Mouse (Mus musculus) CH12.LX (cell line): ENCODE measurements around the gene Myod1. TPM values are rescaled to one million over a fixed set of nuclear protein-coding genes. Genes with fewer than 3 reads are reported as not detected.

Source experiments
- DNase-seq: peaks from one replicate; pipeline ENCODE4 v3.0.0-alpha.2; 2013; ENCODE audit errors: extremely low read depth
- H3K27ac ChIP-seq: 2 replicates; pipeline ENCODE4 v1.5.1; 2012; ENCODE audit warnings: low read depth, mild to moderate bottlenecking, control low read depth, moderate library complexity; ENCODE audit not compliant: insufficient read depth
- H3K27me3 ChIP-seq: replicated peaks from 2 replicates; pipeline ENCODE3; 2012; ENCODE audit warnings: inconsistent platforms
- H3K36me3 ChIP-seq, 2 experiments: replicated peaks in 1 of 2; 2 replicates each; pipeline versions ENCODE3 to v1.6.1; 2012; ENCODE audit warnings: inconsistent platforms in 1 of 2, low read length in 1 of 2, mild to moderate bottlenecking in 1 of 2, mixed read lengths in 1 of 2, moderate library complexity in 1 of 2; ENCODE audit not compliant: control insufficient read depth in 1 of 2, insufficient read depth in 1 of 2
- H3K4me1 ChIP-seq, 2 experiments: 2 replicates each; pipeline ENCODE4 v1.6.1; 2012; ENCODE audit warnings: inconsistent platforms in 1 of 2, moderate library complexity in 1 of 2; ENCODE audit not compliant: insufficient read depth in 2 of 2, control insufficient read depth in 1 of 2
- H3K4me2 ChIP-seq: 2 replicates; pipeline ENCODE4 v1.6.1; 2012; ENCODE audit warnings: low read depth, mild to moderate bottlenecking, control low read depth; ENCODE audit not compliant: poor library complexity, insufficient read depth, severe bottlenecking
- H3K4me3 ChIP-seq, 3 experiments: fragments of 150-350 bp in 1 of 3; sonication (generic) in 1 of 3; replicated peaks in 1 of 3; 2 replicates each; pipeline versions ENCODE3 to v1.5.1; 2011 to 2012; ENCODE audit warnings: low read depth in 2 of 3, low read length in 2 of 3, mild to moderate bottlenecking in 2 of 3, moderate library complexity in 2 of 3, control low read depth in 1 of 3, improper control_type of control experiment in 1 of 3, inconsistent platforms in 1 of 3, mixed read lengths in 1 of 3; ENCODE audit not compliant: poor library complexity in 1 of 3
- H3K79me2 ChIP-seq: replicated peaks from 2 replicates; pipeline ENCODE4 v1.6.1; 2012; ENCODE audit warnings: mild to moderate bottlenecking, moderate library complexity; ENCODE audit not compliant: control insufficient read depth, poor library complexity, insufficient read depth, severe bottlenecking; ENCODE audit errors: extremely low read depth
- H3K9ac ChIP-seq: 2 replicates; pipeline ENCODE4 v1.6.1; 2012; ENCODE audit warnings: low read depth, mild to moderate bottlenecking, control low read depth, moderate library complexity; ENCODE audit not compliant: insufficient read depth
- H3K9me3 ChIP-seq: replicated peaks from 2 replicates; pipeline ENCODE3; 2012; ENCODE audit warnings: low read length, inconsistent platforms, mixed read lengths
- BHLHE40 ChIP-seq: IDR thresholded peaks from 2 replicates; pipeline ENCODE4 v1.6.1; 2011; ENCODE audit warnings: mild to moderate bottlenecking, low read depth, low read length, improper control_type of control experiment
- CHD1 ChIP-seq: IDR thresholded peaks from 2 replicates; pipeline ENCODE4 v1.6.1; 2012; ENCODE audit warnings: low read depth, low read length, improper control_type of control experiment, inconsistent platforms
- CTCF ChIP-seq, 2 experiments: IDR thresholded peaks in 1 of 2; conservative IDR thresholded peaks in 1 of 2; 2 replicates each; pipeline ENCODE4 v1.5.1; 2011 to 2012; ENCODE audit warnings: low read depth in 2 of 2, low read length in 2 of 2, improper control_type of control experiment in 1 of 2, inconsistent platforms in 1 of 2, mild to moderate bottlenecking in 1 of 2, moderate library complexity in 1 of 2
- GABPA ChIP-seq: IDR thresholded peaks from 2 replicates; pipeline ENCODE4 v1.6.1; 2012; ENCODE audit warnings: low read depth, low read length, improper control_type of control experiment, inconsistent platforms; ENCODE audit not compliant: insufficient replicate concordance
- IRF4 ChIP-seq: IDR thresholded peaks from 2 replicates; pipeline ENCODE4 v1.6.1; 2014; ENCODE audit warnings: low read depth, mild to moderate bottlenecking, inconsistent platforms, low read length, improper control_type of control experiment
- JUN ChIP-seq: IDR thresholded peaks from 2 replicates; pipeline ENCODE4 v1.6.1; 2011; ENCODE audit warnings: low read depth, mild to moderate bottlenecking, low read length, improper control_type of control experiment, moderate library complexity; ENCODE audit not compliant: insufficient read depth
- MAZ ChIP-seq: IDR thresholded peaks from 2 replicates; pipeline ENCODE4 v1.6.1; 2012; ENCODE audit warnings: low read depth, mild to moderate bottlenecking, inconsistent platforms, low read length, improper control_type of control experiment, moderate library complexity
- MEF2A ChIP-seq: IDR thresholded peaks from 2 replicates; pipeline ENCODE4 v1.6.1; 2014; ENCODE audit warnings: low read depth, mild to moderate bottlenecking, inconsistent platforms, low read length, improper control_type of control experiment, borderline replicate concordance
- MYC ChIP-seq: IDR thresholded peaks from 2 replicates; pipeline ENCODE4 v1.6.1; 2011; ENCODE audit warnings: low read depth, mild to moderate bottlenecking, improper control_type of control experiment, low read length
- NELFE ChIP-seq: IDR thresholded peaks from 2 replicates; pipeline ENCODE4 v1.6.1; 2011; ENCODE audit warnings: low read depth, low read length, improper control_type of control experiment
- NRF1 ChIP-seq: IDR thresholded peaks from 2 replicates; pipeline ENCODE4 v1.6.1; 2014; ENCODE audit warnings: low read depth, mild to moderate bottlenecking, inconsistent platforms, low read length, improper control_type of control experiment, moderate library complexity
- RAD21 ChIP-seq: IDR thresholded peaks from 2 replicates; pipeline ENCODE4 v1.6.1; 2011; ENCODE audit warnings: low read depth, mild to moderate bottlenecking, low read length, improper control_type of control experiment, moderate library complexity
- RCOR1 ChIP-seq: conservative IDR thresholded peaks from 2 replicates; pipeline ENCODE4 v1.6.1; 2012; ENCODE audit warnings: low read depth, mild to moderate bottlenecking, inconsistent platforms, low read length, improper control_type of control experiment
- SIN3A ChIP-seq: IDR thresholded peaks from 2 replicates; pipeline ENCODE4 v1.6.1; 2012; ENCODE audit warnings: low read length, improper control_type of control experiment, inconsistent platforms
- SMC3 ChIP-seq: IDR thresholded peaks from 2 replicates; pipeline ENCODE4 v1.6.1; 2011; ENCODE audit warnings: low read depth, low read length, improper control_type of control experiment
- TBP ChIP-seq: conservative IDR thresholded peaks from 2 replicates; pipeline ENCODE4 v1.6.1; 2011; ENCODE audit warnings: low read depth, low read length, improper control_type of control experiment
- TCF12 ChIP-seq: IDR thresholded peaks from 2 replicates; pipeline ENCODE4 v1.6.1; 2014; ENCODE audit warnings: low read depth, mild to moderate bottlenecking, inconsistent platforms, low read length, improper control_type of control experiment
- UBTF ChIP-seq: IDR thresholded peaks from 2 replicates; pipeline ENCODE4 v1.6.1; 2012; ENCODE audit warnings: low read depth, mild to moderate bottlenecking, inconsistent platforms, low read length, improper control_type of control experiment, moderate library complexity
- ZC3H11A ChIP-seq: IDR thresholded peaks from 2 replicates; pipeline ENCODE4 v1.6.1; 2012; ENCODE audit warnings: low read depth, mild to moderate bottlenecking, inconsistent platforms, low read length, improper control_type of control experiment
- ZMIZ1 ChIP-seq: IDR thresholded peaks from 2 replicates; pipeline ENCODE4 v1.6.1; 2012; ENCODE audit warnings: low read depth, mild to moderate bottlenecking, inconsistent platforms, low read length, improper control_type of control experiment
- ZNF384 ChIP-seq: IDR thresholded peaks from 2 replicates; pipeline ENCODE4 v1.6.1; 2012; ENCODE audit warnings: low read depth, low read length, improper control_type of control experiment, inconsistent platforms
- dilution Hi-C: fragments of 300-500 bp; cut with MboI; formaldehyde crosslinking; loops from 2 replicates; pipeline ENCODE4 v1.14.3; 2020; ENCODE audit warnings: low sequenced_read_pairs; ENCODE audit not compliant: extremely low pct_unique_long_range_greater_than_20kb, extremely low pct_ligation_motif_present
- in situ Hi-C: fragments of 300-500 bp; cut with MboI; formaldehyde crosslinking; loops from 3 replicates; pipeline ENCODE4 v1.14.3; 2019; ENCODE audit warnings: low sequenced_read_pairs, low pct_ligation_motif_present, low pct_unique_long_range_greater_than_20kb, mixed read lengths
- polyA plus RNA-seq: library from polyadenylated mRNA; unstranded; fragments of >175 nt; gene quantifications from 2 replicates; pipeline ENCODE4 v1.2.1, GENCODE M21; 2012; ENCODE audit warnings: low read depth; ENCODE audit not compliant: insufficient read length
- total RNA-seq, 2 experiments: library from RNA; depleted of rRNA; stranded (reverse); fragments of 300-350 nt in 1 of 2; fragments of >200 nt in 1 of 2; gene quantifications; 2 replicates each; pipeline ENCODE4 v1.2.3; 2012 to 2014

Myod1 gene
- total and polyA plus RNA-seq, 3 experiments, result not detected

DNA sequence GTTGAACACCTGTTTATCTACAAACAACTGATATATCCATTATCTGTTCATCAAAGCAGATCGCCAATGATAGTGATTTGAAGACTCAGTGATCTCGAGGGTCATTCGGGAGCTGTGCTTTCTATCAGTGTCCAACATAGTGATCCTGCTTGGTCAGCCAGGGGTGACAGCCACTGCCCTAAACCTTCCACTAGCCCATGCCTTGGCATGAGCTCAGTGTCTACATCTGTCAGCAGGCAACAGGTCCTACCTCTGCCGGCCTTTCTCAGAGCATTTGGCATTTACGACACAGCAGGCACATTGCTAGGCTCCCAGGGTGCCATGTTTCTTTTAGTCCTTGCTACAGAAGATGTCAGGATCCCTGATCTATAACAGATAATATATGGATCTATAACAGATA is 36.0 kb upstream of the Myod1 start:
- no peak for DNase-seq
- Histone ChIP-seq H3K79me2 (no peaks in the 10 kb centered on the region), H3K4me1 (no peaks in the 10 kb centered on the region), H3K4me2 (no peak overlapping the region), H3K9me3 (peaks cover 8% of the 10 kb centered on the region), H3K9ac (no peak overlapping the region), H3K27ac (no peak overlapping the region), H3K27me3 (peaks cover 89% of the 10 kb centered on the region), H3K4me3 (no peak overlapping the region), H3K36me3 (no peaks in the 10 kb centered on the region)
- dilution Hi-C loops (no loop called here), in situ Hi-C loops (no loop called here)
- TF ChIP-seq ZNF384, result no peak
- TF ChIP-seq CTCF (conservative IDR thresholded peaks at IDR 0.05 in 1 of 2, IDR thresholded peaks at IDR 0.05 in 1 of 2; ENCODE audit: low read depth in 2 of 2, low read length in 2 of 2), result no peak
- TF ChIP-seq NRF1, result no peak

DNA sequence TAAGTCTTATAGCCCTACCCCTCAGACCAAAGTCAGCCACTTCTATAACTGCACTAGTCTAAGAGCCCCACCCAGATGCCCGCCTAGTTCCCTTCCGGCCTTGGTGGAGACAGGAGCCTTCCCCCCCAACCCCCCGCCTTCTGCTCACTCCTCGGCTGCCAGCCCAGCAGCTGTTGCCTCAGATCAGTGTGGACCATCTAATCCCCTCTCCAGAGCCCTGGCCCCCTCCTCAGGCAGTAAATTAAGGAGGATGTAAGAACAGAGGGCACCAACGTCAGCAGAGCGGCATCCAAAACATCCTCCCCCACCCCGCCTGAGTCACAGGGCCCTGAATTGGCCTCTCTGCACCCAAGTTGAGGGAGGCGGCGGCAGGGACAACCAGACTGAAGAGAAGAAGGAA is 34.8 kb upstream of the Myod1 start:
- Histone ChIP-seq H3K79me2 (no peaks in the 10 kb centered on the region), H3K36me3 (no peaks in the 10 kb centered on the region), H3K4me2 (no peak overlapping the region), H3K9ac (no peak overlapping the region), H3K4me3 (no peak overlapping the region), H3K27me3 (peaks cover 91% of the 10 kb centered on the region), H3K27ac (no peak overlapping the region), H3K9me3 (peaks cover 8% of the 10 kb centered on the region), H3K4me1 (no peaks in the 10 kb centered on the region)
- dilution Hi-C loops, result no loop called here
- TF ChIP-seq ZMIZ1 (no peak), CHD1 (no peak), SIN3A (no peak), MAZ (no peak), MYC (no peak), UBTF (no peak), TCF12 (no peak), IRF4 (no peak), BHLHE40 (no peak), SMC3 (no peak), TBP (no peak), ZNF384 (no peak)
- no peak for DNase-seq
- in situ Hi-C loops, result no loop called here

DNA sequence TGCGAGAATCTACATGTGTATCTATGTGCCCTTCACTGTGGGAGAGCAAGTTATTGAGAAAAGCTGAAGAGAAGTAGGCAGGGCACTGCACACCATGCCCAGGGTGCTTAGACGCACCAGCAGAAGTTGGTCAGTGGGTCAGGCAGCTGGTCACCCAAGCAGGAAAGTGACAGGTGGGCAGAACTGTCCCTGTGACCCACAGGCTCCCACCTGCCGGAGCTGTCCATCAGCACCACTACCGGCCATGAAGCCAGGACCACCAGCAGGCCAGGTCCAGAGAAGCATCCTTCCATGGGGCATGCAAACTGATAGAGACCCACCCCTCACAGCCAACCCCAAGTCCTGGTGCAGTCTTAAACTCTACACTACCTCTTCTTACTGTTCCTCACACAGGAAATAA is 28.6 kb upstream of the Myod1 start:
- H3K9me3 ChIP-seq, result no peaks in the 10 kb centered on the region
- peaks cover 86% of the 10 kb centered on the region for H3K27me3 ChIP-seq
- H3K4me3 ChIP-seq, result no peak overlapping the region
- in situ Hi-C loops (no loop called here), dilution Hi-C loops (no loop called here)
- no peaks in the 10 kb centered on the region for H3K36me3 ChIP-seq
- DNase-seq, result no peak
- TF ChIP-seq GABPA (no peak), ZC3H11A (no peak), SMC3 (no peak), MEF2A (no peak), NELFE (no peak), RAD21 (no peak), RCOR1 (no peak), MAZ (no peak), TCF12 (no peak), JUN (no peak), IRF4 (no peak), SIN3A (no peak), NRF1 (no peak), ZMIZ1 (no peak)
- no peak overlapping the region for H3K9ac ChIP-seq
- H3K27ac ChIP-seq, result no peak overlapping the region
- H3K4me2 ChIP-seq, result no peak overlapping the region
- H3K4me1 ChIP-seq, result no peaks in the 10 kb centered on the region
- no peaks in the 10 kb centered on the region for H3K79me2 ChIP-seq
